Mouse (Mus musculus) spleen, adult 2 months (tissue): Measurements from ENCODE around the gene Apol7b. TPM values are rescaled to one million over a fixed set of nuclear protein-coding genes. Genes with fewer than 3 reads are reported as not detected.
"Not testable (repeated sequence)": the region's sequence is repeated elsewhere in the genome, so short reads cannot be mapped to it uniquely, and the experiment has no call there.

Experiments
- DNase-seq, 2 experiments: peaks; one replicate each; pipeline versions ENCODE4 v3.0.0 to v3.0.0-alpha.2; 2012 to 2021; ENCODE audit warnings: low spot score in 2 of 2, low read depth in 1 of 2
- H3K27ac ChIP-seq: fragments of 200-500 bp; 2 replicates; pipeline ENCODE4 v1.5.1; 2012; ENCODE audit warnings: low read length, inconsistent platforms; ENCODE audit not compliant: insufficient read depth
- H3K27me3 ChIP-seq: fragments of 200-500 bp; 2 replicates; pipeline ENCODE4 v1.6.1; 2012; ENCODE audit warnings: mild to moderate bottlenecking, moderate library complexity, low read length, inconsistent platforms; ENCODE audit not compliant: control insufficient read depth, insufficient read depth
- H3K36me3 ChIP-seq: fragments of 200-500 bp; 2 replicates; pipeline ENCODE4 v1.6.1; 2012; ENCODE audit warnings: mild to moderate bottlenecking, low read length, inconsistent platforms; ENCODE audit not compliant: control insufficient read depth, insufficient read depth
- H3K4me1 ChIP-seq: fragments of 200-500 bp; 2 replicates; pipeline ENCODE4 v1.6.1; 2011; ENCODE audit warnings: inconsistent platforms; ENCODE audit not compliant: control insufficient read depth, insufficient read depth, insufficient read length
- H3K4me3 ChIP-seq: fragments of 200-500 bp; 2 replicates; pipeline ENCODE4 v1.5.1; 2011; ENCODE audit warnings: mild to moderate bottlenecking, inconsistent platforms; ENCODE audit not compliant: insufficient read depth, insufficient read length; ENCODE audit errors: extremely low read depth
- CTCF ChIP-seq: fragments of 200-500 bp; IDR thresholded peaks from 2 replicates; pipeline ENCODE4 v1.5.1; 2011; ENCODE audit warnings: mild to moderate bottlenecking, inconsistent platforms; ENCODE audit not compliant: insufficient read depth, insufficient read length, insufficient replicate concordance; ENCODE audit errors: extremely low read depth
- POLR2A ChIP-seq: fragments of 200-500 bp; IDR thresholded peaks from 2 replicates; pipeline ENCODE4 v1.6.1; 2011; ENCODE audit warnings: low read depth, low read length, inconsistent platforms
- WGBS: fragments of 180-500 bp; shearing (Covaris S2); methylation state at CpG from one replicate; pipeline ENCODE4 v1.1.7; 2018; 5-methylcytosine and 5-hydroxymethylcytosine counted together
- polyA plus RNA-seq: library from polyadenylated mRNA; depleted of rRNA; stranded (reverse); fragments of >200 nt; gene quantifications from 2 replicates; pipeline ENCODE4 v1.2.3, GENCODE M21; 2012; rRNA removed

Gene Apol7b
- 0.11 and 0.19 TPM in 2 replicates for polyA plus RNA-seq

DNA sequence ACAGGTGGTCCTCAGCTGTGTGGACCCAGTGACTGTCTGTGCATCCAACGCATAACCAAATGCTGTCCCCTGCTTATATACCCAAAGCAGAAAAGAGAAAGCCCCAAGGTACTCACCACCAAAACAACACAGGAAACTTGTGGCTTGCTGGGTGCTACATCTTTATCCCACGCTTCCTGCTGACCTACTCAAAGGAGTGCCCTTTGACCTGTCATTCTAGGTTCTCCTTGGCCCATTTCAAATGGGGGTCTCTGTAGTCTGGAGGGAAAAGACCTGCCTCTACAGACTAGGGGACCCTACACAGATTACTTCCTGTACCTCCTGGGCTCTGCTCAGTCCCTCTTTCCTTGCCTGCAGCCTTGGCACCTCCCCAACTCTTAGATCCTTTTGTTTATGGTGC is at the start of gene Apol7b:
Gene Apol7b, minus strand, starts transcription at position 101 of the 400 bp plus-strand sequence.
- not testable (repeated sequence) for H3K4me1 ChIP-seq, H3K4me3 ChIP-seq, H3K27ac ChIP-seq, H3K36me3 ChIP-seq, DNase-seq, H3K27me3 ChIP-seq
- 63% methylated on average over 2 of the region's 2 CpGs for WGBS

DNA sequence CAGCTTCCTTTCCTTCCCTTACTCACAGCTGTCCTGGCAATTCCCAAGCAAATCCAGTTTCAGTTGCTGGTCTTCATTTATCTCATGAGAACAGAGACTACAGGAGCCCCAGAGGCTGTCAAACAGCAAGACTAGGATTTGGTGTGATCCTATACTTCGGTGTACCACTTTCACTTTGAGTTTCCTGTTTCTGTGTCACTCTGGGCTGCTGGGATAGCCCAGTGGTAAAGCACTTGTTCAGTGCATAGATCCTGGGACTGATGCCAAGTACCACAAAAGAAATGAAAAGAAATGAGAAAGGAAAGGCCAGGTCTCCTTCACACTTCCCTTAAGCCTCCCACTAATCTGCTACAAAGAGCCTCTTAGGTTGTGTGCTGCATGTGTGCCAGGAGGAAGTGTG is 47.4 kb upstream of the Apol7b start:
- not testable (repeated sequence) for H3K4me1 ChIP-seq, H3K27ac ChIP-seq, H3K36me3 ChIP-seq, DNase-seq, H3K27me3 ChIP-seq, H3K4me3 ChIP-seq
- 0% methylated on average over 1 of the region's 1 CpGs for WGBS

DNA sequence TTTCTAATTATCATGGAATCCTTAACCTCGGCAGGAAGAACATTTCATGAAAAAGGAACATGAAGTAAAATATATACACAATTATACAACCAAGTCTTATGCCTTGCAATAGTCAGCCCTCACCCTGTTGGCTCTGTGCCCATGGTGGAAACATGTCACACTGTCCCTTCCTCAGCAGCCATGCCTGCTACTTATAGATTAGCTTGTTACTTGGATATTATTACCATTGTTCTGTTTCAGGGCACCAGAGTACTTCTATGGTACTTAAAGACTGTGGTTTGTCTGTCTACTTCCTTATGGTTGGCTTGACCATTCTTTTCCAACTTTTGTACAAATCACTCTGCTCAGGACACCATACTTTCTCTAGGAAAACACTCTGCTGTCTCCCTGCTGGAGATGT is 45.9 kb upstream of the Apol7b start:
- not testable (repeated sequence) for H3K4me3 ChIP-seq, H3K27ac ChIP-seq, DNase-seq, H3K27me3 ChIP-seq, H3K4me1 ChIP-seq, H3K36me3 ChIP-seq
- WGBS, result no CpG with 5 or more reads among the region's 1 CpGs

DNA sequence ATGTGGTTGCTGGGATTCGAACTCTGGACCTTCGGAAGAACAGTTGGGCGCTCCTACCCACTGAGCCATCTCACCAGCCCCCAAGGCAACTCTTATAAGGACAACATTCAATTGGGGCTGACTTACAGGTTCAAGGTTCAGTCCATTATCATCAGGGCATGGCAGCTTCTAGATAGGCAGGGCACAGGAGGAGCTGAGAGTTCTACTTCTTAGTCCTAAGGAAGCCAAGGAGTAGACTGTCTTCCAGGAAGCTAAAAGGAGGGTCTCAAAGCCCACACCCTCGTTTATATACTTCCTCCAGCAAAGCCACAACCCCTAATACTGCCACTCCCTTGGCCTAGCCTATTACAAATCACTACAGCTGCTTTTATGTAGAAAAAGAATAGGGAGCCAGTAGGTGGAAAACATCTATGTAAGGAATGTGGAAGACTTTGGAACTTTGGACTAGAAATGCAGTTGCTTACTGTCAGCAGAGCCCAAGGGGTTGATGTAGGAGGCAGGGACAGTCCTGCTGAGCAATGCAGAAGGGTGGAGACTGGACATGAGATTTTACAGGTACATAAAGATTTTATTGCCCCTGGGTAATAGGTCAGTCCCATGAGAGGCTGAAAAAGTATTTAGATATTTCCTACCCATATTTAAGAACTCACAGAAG is 35.0 kb upstream of the Apol7b start:
- DNase-seq, result no peak
- WGBS, result 68% methylated on average over 4 of the region's 4 CpGs
- no peaks in the 10 kb centered on the region for H3K4me1 ChIP-seq
- no peak overlapping the region for H3K27ac ChIP-seq
- no peak overlapping the region for H3K4me3 ChIP-seq
- H3K36me3 ChIP-seq, result no peaks in the 10 kb centered on the region
- H3K27me3 ChIP-seq, result no peaks in the 10 kb centered on the region
- no peak for TF ChIP-seq CTCF
- no peak for TF ChIP-seq POLR2A

DNA sequence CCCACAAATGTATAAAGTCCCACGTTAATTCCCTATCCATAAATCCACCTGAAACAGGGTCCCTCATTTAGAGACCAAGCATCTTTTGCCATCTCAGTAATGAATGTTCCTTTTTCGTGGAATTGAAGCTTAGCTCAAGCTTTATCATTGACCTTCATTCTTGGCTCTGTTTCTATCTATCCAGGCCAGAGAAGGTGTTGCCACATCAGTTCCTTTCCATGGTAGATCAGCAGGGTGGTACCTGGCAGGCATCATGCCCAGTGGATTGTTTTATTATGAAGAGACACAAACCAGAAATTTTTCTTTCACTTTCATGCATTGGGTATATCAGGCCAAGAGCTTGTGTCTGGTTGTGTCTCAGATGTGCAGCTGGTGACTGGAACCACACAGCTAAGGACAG is 29.4 kb upstream of the Apol7b start, which contains the start of gene Apol10a:
Gene Apol10a, plus strand, starts transcription at position 355 of the 400 bp plus-strand sequence.
- H3K27me3 ChIP-seq, H3K36me3 ChIP-seq, H3K4me1 ChIP-seq, H3K4me3 ChIP-seq, DNase-seq, H3K27ac ChIP-seq: not testable (repeated sequence)
- 69% methylated on average over 2 of the region's 2 CpGs for WGBS

DNA sequence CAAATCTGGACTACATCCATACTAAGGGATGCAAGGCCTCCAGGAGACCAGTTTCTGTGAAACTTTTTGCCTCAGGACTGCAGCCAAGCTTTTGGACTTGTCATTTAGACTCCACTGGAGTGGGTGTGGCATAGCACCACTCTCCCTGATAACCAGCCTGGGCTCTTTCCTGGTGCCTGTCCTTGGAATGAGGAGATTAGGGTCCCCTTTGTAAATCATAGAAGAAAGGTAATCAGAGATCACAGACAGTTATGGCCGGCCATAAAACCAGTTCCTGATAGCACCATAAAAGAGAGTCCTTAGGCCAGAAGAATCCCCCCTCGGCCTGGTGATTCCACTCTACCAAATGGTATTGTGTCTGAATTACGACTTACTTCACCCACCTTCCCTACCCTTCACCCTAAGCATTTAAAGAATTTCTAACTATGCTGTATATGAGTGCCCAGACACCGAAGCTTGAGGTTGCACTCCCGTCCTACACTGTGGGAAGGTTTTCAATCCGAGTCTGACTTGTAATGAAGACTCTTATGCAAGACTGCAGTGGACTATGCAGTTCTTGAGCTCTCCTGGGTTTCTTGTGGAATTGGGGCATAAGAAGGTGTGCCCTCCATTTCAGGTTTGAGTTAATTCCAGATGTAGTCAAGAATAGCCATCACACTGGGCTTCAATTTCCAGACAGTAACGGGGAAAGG is 27.6 kb upstream of the Apol7b start:
- H3K27me3 ChIP-seq, DNase-seq, H3K4me3 ChIP-seq, H3K36me3 ChIP-seq, H3K27ac ChIP-seq, H3K4me1 ChIP-seq: not testable (repeated sequence)
- 64% methylated on average over 7 of the region's 7 CpGs for WGBS

DNA sequence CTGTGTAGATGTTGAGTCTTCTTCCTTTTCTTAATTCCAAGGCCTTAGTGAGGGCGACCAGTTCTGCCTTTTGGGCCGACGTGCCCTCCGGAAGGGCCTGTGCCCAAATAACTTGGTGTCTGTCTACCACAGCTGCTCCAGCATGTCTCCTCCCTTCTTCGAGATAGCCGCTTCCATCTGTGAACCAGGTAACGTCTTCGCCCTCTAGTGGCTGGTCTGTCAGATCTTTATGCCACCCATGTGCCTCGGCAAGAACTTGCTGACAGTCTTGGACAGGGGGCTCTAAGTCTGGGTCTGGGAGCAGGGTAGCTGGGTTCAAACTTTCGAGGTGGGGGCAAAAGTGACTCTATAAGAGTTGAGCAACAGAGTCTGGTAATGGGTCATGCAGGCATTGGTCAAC is 2.6 kb upstream of the Apol7b start:
- not testable (repeated sequence) for H3K27me3 ChIP-seq, H3K36me3 ChIP-seq, H3K4me1 ChIP-seq, DNase-seq, H3K27ac ChIP-seq, H3K4me3 ChIP-seq
- WGBS, result 53% methylated on average over 10 of the region's 10 CpGs

DNA sequence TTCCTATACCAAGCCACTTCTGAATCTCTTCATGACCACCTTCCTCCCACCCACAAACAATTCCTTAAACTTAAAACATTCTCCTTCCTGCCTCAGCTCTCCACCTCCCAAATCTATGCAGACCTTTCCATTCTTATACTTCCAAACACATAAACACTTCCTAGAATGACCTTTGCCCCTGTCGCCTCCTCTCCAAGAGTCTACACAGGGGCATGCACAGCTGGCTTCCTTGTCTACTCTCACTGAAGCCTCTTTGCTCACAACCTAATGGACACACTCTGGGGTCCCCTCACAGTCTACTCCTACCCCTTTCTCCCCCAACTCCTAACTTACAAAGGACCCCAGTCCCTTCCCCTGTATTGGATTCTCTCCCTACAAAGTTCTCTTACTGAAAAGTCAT is 1.6 kb downstream of the Apol7b start:
- H3K27ac ChIP-seq, H3K4me1 ChIP-seq, H3K27me3 ChIP-seq, H3K36me3 ChIP-seq, H3K4me3 ChIP-seq, DNase-seq: not testable (repeated sequence)
- WGBS, result 75% methylated on average over 1 of the region's 1 CpGs

DNA sequence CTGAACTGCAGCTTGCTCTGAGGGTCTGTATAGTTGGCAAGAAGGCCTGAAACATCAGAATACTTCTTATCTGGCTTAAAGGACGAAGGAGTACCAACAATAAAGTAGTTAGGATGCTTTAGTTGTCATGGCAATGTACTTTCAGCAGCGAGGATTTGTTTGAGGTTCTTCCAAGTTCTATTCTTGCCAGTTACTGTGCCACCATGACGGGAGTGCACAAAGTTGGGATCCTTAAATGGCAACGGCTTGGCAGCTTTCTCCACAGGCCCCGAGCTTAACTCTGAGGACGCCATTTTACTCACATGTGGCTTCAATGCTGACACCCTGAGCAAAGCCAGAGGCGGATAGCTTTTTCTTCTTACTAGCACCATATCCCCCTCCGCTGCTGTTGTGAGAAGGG is 2.5 kb downstream of the Apol7b start:
- 75% methylated on average over 8 of the region's 8 CpGs for WGBS
- not testable (repeated sequence) for H3K36me3 ChIP-seq, DNase-seq, H3K4me1 ChIP-seq, H3K4me3 ChIP-seq, H3K27me3 ChIP-seq, H3K27ac ChIP-seq

DNA sequence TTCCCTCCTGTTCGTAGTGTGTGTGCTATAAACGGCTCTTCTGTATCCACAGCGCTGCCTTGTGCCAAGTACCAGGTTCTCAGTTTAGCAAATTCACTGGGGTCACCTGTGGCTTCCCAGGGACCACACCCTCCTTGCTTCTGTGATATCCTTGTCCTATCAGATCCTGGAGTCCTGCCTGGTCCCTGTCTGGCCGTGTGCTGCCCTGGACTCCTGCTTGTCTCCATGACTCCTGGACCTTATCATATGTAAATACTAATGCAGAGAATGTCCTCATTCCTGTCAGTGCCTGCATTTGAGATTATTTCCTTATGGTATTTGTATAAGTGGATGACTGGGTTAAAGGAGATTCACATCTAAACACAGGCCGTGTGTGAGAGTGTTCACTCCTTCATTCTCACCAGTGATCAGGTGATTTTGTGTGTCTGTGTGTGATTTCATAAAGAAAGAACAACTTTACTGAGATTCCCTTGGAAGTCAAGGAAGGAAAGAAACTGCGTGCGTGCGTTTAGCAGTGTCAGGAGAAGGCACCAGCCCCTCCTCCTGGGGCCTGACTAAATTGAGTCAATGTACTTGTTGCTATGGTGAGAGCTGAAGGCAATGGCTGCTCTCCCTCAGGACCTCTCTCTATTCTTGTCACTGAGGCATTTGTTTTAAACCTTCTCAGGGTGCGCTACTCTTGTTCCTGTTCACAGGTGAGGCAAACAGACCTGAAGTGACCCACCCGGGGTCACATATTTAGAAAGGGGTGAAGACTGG is 18.4 kb downstream of the Apol7b start:
- H3K27me3 ChIP-seq, DNase-seq, H3K4me3 ChIP-seq, H3K27ac ChIP-seq, H3K4me1 ChIP-seq, H3K36me3 ChIP-seq: not testable (repeated sequence)
- 86% methylated on average over 9 of the region's 10 CpGs for WGBS
